Mouse (Mus musculus): ENCODE data around the gene Ly6c1. TPM values are rescaled to one million over a fixed set of nuclear protein-coding genes. Genes with fewer than 3 reads are reported as not detected.
"Not testable (repeated sequence)": the region's sequence is repeated elsewhere in the genome, so short reads cannot be mapped to it uniquely, and the experiment has no call there.

Ly6c1 gene
- polyA plus RNA-seq (2016; fragmentation: Nextera tagmentation; extraction: Ambion mirVana), result 2.2 and 2.3 TPM in 2 replicates

GRCm38 (mm10) chr15:75048642-75049261 is at the start of gene Ly6c1:
Gene Ly6c1 (minus strand): TSS chr15:75048830.
- H3K9me3 ChIP-seq (replicated peaks); H3K4me3 ChIP-seq; H3K36me3 ChIP-seq; DNase-seq (ENCODE audit: low spot score); H3K4me1 ChIP-seq; H3K27me3 ChIP-seq (ENCODE audit: low read depth, poor library complexity, severe bottlenecking); H3K27ac ChIP-seq: not testable (repeated sequence)
- WGBS, result 15% methylated on average over 1 of the region's 1 CpGs

DNA sequence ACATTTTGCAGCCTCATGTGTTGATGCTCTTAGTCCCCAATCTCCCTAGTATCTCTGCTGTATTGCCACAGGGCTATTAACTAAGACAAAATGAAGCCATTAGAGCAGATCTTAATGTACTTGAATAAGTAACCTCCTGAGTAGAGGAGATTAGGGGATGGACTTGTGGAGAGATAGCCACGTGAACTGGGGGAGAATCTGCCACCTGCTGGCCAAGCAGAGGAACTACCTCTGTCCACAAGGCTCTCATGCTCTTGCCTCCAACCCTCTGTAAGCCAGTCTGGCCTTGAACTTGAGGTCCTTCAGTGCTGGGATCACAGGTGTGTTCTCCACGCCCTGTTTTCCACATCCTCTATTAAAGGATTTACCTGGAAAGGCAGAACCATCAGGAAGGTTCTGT is 39.4 kb upstream of the Ly6c1 start:
- 12% methylated on average over 2 of the region's 2 CpGs for WGBS
- not testable (repeated sequence) for H3K4me1 ChIP-seq; H3K27me3 ChIP-seq (ENCODE audit: low read depth, poor library complexity, severe bottlenecking); H3K4me3 ChIP-seq; H3K36me3 ChIP-seq; H3K9me3 ChIP-seq (replicated peaks); H3K27ac ChIP-seq; DNase-seq (ENCODE audit: low spot score)

GRCm38 (mm10) chr15:75069965-75070364 is 21.3 kb upstream of the Ly6c1 start:
- 88% methylated on average over 4 of the region's 4 CpGs for WGBS

GRCm38 (mm10) chr15:75062030-75062574 is 13.5 kb upstream of the Ly6c1 start:
- WGBS, result 34% methylated on average over 6 of the region's 6 CpGs
- not testable (repeated sequence) for H3K4me1 ChIP-seq; H3K27ac ChIP-seq; H3K27me3 ChIP-seq (ENCODE audit: low read depth, poor library complexity, severe bottlenecking); H3K9me3 ChIP-seq (replicated peaks); H3K36me3 ChIP-seq; H3K4me3 ChIP-seq
- DNase-seq (ENCODE audit: low spot score), result peak; percentile 71

More at GRCm38 (mm10) chr15:75069965-75070364, 21.3 kb upstream of the Ly6c1 start:
- no peaks in the 10 kb centered on the region for H3K4me1 ChIP-seq
- H3K27me3 ChIP-seq (ENCODE audit: low read depth, poor library complexity, severe bottlenecking), result no peaks in the 10 kb centered on the region
- H3K9me3 ChIP-seq (replicated peaks), result no peaks in the 10 kb centered on the region
- H3K27ac ChIP-seq, result no peak overlapping the region
- H3K36me3 ChIP-seq, result no peaks in the 10 kb centered on the region
- no peak overlapping the region for H3K4me3 ChIP-seq
- no peak for DNase-seq (ENCODE audit: low spot score)

DNA sequence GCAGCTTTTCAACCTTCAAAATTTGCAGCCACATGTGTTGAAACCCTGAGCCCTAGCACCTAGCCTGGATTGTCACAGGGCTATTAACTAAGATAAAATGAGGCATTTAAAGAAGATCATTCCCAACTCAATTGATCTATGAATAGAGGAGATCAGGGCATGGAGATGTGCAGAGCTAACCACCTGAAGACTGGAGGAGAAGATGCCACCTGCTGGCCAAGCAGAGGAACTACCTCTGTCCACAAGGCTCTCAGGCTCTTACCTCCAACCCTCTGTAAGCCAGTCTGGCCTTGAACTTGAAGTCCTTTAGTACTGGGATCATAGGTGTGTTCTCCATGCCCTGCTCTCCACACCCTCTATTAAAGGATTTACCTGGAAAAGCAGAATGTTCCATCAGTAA is 11.9 kb upstream of the Ly6c1 start:
- peak; percentile 51 for DNase-seq (ENCODE audit: low spot score)
- no peaks in the 10 kb centered on the region for H3K4me1 ChIP-seq
- no peaks in the 10 kb centered on the region for H3K9me3 ChIP-seq (replicated peaks)
- no peak overlapping the region for H3K4me3 ChIP-seq
- no peaks in the 10 kb centered on the region for H3K36me3 ChIP-seq
- no peak overlapping the region for H3K27ac ChIP-seq
- no peaks in the 10 kb centered on the region for H3K27me3 ChIP-seq (ENCODE audit: low read depth, poor library complexity, severe bottlenecking)

GRCm38 (mm10) chr15:75055985-75056384 is 7.4 kb upstream of the Ly6c1 start:
- 86% methylated on average over 2 of the region's 2 CpGs for WGBS
- no peaks in the 10 kb centered on the region for H3K9me3 ChIP-seq (replicated peaks)
- H3K27me3 ChIP-seq (ENCODE audit: low read depth, poor library complexity, severe bottlenecking), result no peaks in the 10 kb centered on the region
- no peaks in the 10 kb centered on the region for H3K36me3 ChIP-seq
- no peak for DNase-seq (ENCODE audit: low spot score)
- no peaks in the 10 kb centered on the region for H3K4me1 ChIP-seq
- H3K27ac ChIP-seq, result no peak overlapping the region
- H3K4me3 ChIP-seq, result no peak overlapping the region

- not testable (repeated sequence) for DNase-seq (ENCODE audit: low spot score); H3K9me3 ChIP-seq (replicated peaks); H3K27me3 ChIP-seq (ENCODE audit: low read depth, poor library complexity, severe bottlenecking); H3K4me3 ChIP-seq; H3K27ac ChIP-seq; H3K36me3 ChIP-seq; H3K4me1 ChIP-seq
- 59% methylated on average over 3 of the region's 3 CpGs for WGBS
Measured at GRCm38 (mm10) chr15:75055425-75055824, 6.8 kb upstream of the Ly6c1 start.

GRCm38 (mm10) chr15:75052414-75052813 is 3.8 kb upstream of the Ly6c1 start:
- not testable (repeated sequence) for DNase-seq (ENCODE audit: low spot score); H3K4me1 ChIP-seq; H3K4me3 ChIP-seq; H3K27ac ChIP-seq; H3K27me3 ChIP-seq (ENCODE audit: low read depth, poor library complexity, severe bottlenecking); H3K36me3 ChIP-seq; H3K9me3 ChIP-seq (replicated peaks)
- 89% methylated on average over 2 of the region's 2 CpGs for WGBS

- H3K4me3 ChIP-seq; H3K36me3 ChIP-seq; H3K27ac ChIP-seq; H3K9me3 ChIP-seq (replicated peaks); DNase-seq (ENCODE audit: low spot score); H3K4me1 ChIP-seq; H3K27me3 ChIP-seq (ENCODE audit: low read depth, poor library complexity, severe bottlenecking): not testable (repeated sequence)
- WGBS, result 80% methylated on average over 3 of the region's 3 CpGs
Measured at GRCm38 (mm10) chr15:75051141-75051540, 2.5 kb upstream of the Ly6c1 start.

GRCm38 (mm10) chr15:75050593-75050992 is 2.0 kb upstream of the Ly6c1 start:
- not testable (repeated sequence) for DNase-seq (ENCODE audit: low spot score); H3K4me3 ChIP-seq; H3K27ac ChIP-seq; H3K27me3 ChIP-seq (ENCODE audit: low read depth, poor library complexity, severe bottlenecking); H3K9me3 ChIP-seq (replicated peaks); H3K36me3 ChIP-seq; H3K4me1 ChIP-seq
- whole genome bisulfite sequencing, result 85% methylated on average over 1 of the region's 1 CpGs

DNA sequence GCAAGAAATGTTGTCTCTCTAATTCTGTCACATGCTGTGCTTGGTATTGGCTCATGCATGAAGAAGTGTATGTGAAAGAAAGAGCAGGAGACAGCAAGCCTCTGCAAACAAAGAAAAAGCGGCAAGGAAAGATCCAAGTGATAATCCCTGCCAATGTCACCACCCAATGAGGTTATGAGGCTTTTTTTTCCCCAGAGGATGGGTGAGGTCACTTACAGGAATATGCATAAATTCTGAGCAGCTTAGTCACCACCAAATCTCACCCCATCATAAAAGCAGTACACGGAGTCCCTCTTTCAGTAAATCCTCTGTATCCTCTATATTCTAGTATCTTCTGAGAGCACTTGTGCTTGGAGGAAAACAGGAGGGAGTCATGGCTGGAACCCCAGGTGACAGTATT is 1.2 kb upstream of the Ly6c1 start:
- WGBS, result 95% methylated on average over 2 of the region's 2 CpGs
- not testable (repeated sequence) for H3K4me1 ChIP-seq; DNase-seq (ENCODE audit: low spot score); H3K27ac ChIP-seq; H3K4me3 ChIP-seq; H3K9me3 ChIP-seq (replicated peaks); H3K27me3 ChIP-seq (ENCODE audit: low read depth, poor library complexity, severe bottlenecking); H3K36me3 ChIP-seq

DNA sequence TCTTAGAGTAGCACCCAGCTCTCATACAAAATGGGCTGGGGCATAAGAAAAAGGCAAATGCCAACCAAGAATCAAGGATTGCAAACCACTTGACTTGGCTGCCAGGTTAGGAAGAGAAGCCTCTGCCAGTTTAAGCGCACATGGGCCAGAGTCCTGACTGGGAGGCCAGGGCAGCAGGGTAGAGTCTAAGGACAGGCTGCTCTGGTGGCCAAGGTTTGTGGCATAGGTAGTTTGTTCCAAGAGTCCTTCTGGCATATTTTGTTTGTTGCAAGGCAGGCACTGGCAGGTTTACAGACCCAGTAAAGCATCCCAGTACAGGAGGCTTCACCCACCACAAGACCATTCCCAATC is 685 bp downstream of the Ly6c1 start:
- H3K9me3 ChIP-seq (replicated peaks); H3K4me3 ChIP-seq; DNase-seq (ENCODE audit: low spot score); H3K4me1 ChIP-seq; H3K27ac ChIP-seq; H3K27me3 ChIP-seq (ENCODE audit: low read depth, poor library complexity, severe bottlenecking); H3K36me3 ChIP-seq: not testable (repeated sequence)
- 93% methylated on average over 1 of the region's 1 CpGs for WGBS

GRCm38 (mm10) chr15:75047313-75047969 is 1.2 kb downstream of the Ly6c1 start:
- H3K9me3 ChIP-seq (replicated peaks); DNase-seq (ENCODE audit: low spot score); H3K27me3 ChIP-seq (ENCODE audit: low read depth, poor library complexity, severe bottlenecking); H3K4me3 ChIP-seq; H3K27ac ChIP-seq; H3K36me3 ChIP-seq; H3K4me1 ChIP-seq: not testable (repeated sequence)
- 82% methylated on average over 5 of the region's 7 CpGs for WGBS

DNA sequence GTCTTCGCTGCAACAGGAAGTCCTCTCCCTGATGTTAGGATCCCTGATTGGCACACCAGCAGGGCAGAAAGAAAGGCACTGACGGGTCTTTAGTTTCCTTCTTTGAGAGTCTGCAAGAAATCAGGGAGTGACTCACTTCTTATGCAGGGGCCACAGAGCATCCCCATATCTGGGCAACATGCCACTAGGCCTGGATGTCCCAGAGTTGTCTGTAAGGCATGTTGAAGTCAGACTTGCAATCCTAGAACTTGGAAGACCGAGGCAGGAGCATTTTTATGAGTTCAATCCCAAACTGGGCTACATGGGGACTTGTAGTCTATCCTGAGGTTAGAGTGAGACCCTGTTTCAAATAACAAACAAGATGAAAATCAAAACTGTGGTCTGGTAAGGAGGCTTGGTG is 3.1 kb downstream of the Ly6c1 start:
- 89% methylated on average over 3 of the region's 3 CpGs for WGBS
- DNase-seq (ENCODE audit: low spot score); H3K27ac ChIP-seq; H3K9me3 ChIP-seq (replicated peaks); H3K27me3 ChIP-seq (ENCODE audit: low read depth, poor library complexity, severe bottlenecking); H3K4me1 ChIP-seq; H3K4me3 ChIP-seq; H3K36me3 ChIP-seq: not testable (repeated sequence)

Measured in limb, embryonic 10.5 days (tissue).